Mouse (Mus musculus): ENCODE measurements around the gene Ccdc34.

- TF ChIP-seq CTCF (conservative IDR thresholded peaks at IDR 0.05 in 1 of 2, IDR thresholded peaks at IDR 0.05 in 1 of 2; ENCODE audit: low read depth in 2 of 2, low read length in 2 of 2), result no peak
- TF ChIP-seq EP300 (IDR thresholded peaks at IDR 0.05; ENCODE audit: low read length), result no peak
- no peak for TF ChIP-seq POLR2A (IDR thresholded peaks at IDR 0.05; ENCODE audit: low read depth, low read length)
- TF ChIP-seq CHD2 (IDR thresholded peaks at IDR 0.05; ENCODE audit: low read length), result no peak
- TF ChIP-seq MAFK (IDR thresholded peaks at IDR 0.05; ENCODE audit: insufficient replicate concordance, low read length), result no peak
- no peak for TF ChIP-seq IRF4 (IDR thresholded peaks at IDR 0.05; ENCODE audit: low read depth, low read length)
Measured at GRCm38 (mm10) chr2:110177406-110177805, 159.8 kb downstream of the Ccdc34 start.
